Mouse (Mus musculus) retina, adult 2 months (tissue): ENCODE measurements around the gene Prex1.
A peak's percentile ranks its signal among the peaks of the same experiment; 100 is the strongest.

Source experiments
- DNase-seq: peaks from one replicate; pipeline ENCODE4 v3.0.0-alpha.2; 2012; ENCODE audit warnings: low read depth, low spot score

The Prex1 gene

GRCm38 (mm10) chr2:166560826-166561225, 152.8 kb downstream of the Prex1 start:
- DNase-seq: no peak

GRCm38 (mm10) chr2:166559531-166559930, 154.1 kb downstream of the Prex1 start:
- DNase-seq: no peak

GRCm38 (mm10) chr2:166555508-166555907, 158.1 kb downstream of the Prex1 start:
- DNase-seq: peak; percentile 15

GRCm38 (mm10) chr2:166554169-166554505, 159.5 kb downstream of the Prex1 start:
- no peak for DNase-seq

- DNase-seq: no peak
Measured at GRCm38 (mm10) chr2:166553502-166554168, 160.0 kb downstream of the Prex1 start.

GRCm38 (mm10) chr2:166552657-166553056, 161.0 kb downstream of the Prex1 start:
- no peak for DNase-seq

GRCm38 (mm10) chr2:166551831-166552498, 161.7 kb downstream of the Prex1 start:
- no peak for DNase-seq

- no peak for DNase-seq
Measured at GRCm38 (mm10) chr2:166549871-166550270, 163.8 kb downstream of the Prex1 start.

- no peak for DNase-seq
Measured at GRCm38 (mm10) chr2:166549069-166549468, 164.6 kb downstream of the Prex1 start.

GRCm38 (mm10) chr2:166545580-166545979, 168.1 kb downstream of the Prex1 start:
- no peak for DNase-seq

- DNase-seq: no peak
Measured at GRCm38 (mm10) chr2:166544575-166545251, 168.9 kb downstream of the Prex1 start.

- no peak for DNase-seq
Measured at GRCm38 (mm10) chr2:166541112-166541928, 172.3 kb downstream of the Prex1 start.

GRCm38 (mm10) chr2:166540216-166540615, 173.4 kb downstream of the Prex1 start:
- DNase-seq: no peak

GRCm38 (mm10) chr2:166536896-166537295, 176.7 kb downstream of the Prex1 start:
- DNase-seq: no peak

- DNase-seq: no peak
Measured at GRCm38 (mm10) chr2:166535519-166535918, 178.1 kb downstream of the Prex1 start.

GRCm38 (mm10) chr2:166526204-166526603, 187.4 kb downstream of the Prex1 start:
- DNase-seq: no peak

- no peak for DNase-seq
Measured at GRCm38 (mm10) chr2:166523156-166523890, 190.3 kb downstream of the Prex1 start.

GRCm38 (mm10) chr2:166522612-166523120, 191.0 kb downstream of the Prex1 start:
- DNase-seq: no peak

GRCm38 (mm10) chr2:166521878-166522611, 191.6 kb downstream of the Prex1 start:
- no peak for DNase-seq

GRCm38 (mm10) chr2:166521461-166521860, 192.2 kb downstream of the Prex1 start:
- no peak for DNase-seq
